Mouse (Mus musculus): Measurements from ENCODE around the gene Plekhn1. TPM values are rescaled to one million over a fixed set of nuclear protein-coding genes. Genes with fewer than 3 reads are reported as not detected.
A peak's percentile ranks its signal among the peaks of the same experiment; 100 is the strongest.

Plekhn1 gene
- total RNA-seq (2021): 1 to 10 TPM; 5.8 to 7.6 TPM
- long read RNA-seq, experiment 1, transcript Plekhn1-201 (12 exons, 3,014 nt): major isoform, 15 of 38 reads
- long read RNA-seq, experiment 1, partial matches to known transcripts: 11 of 38 reads
- long read RNA-seq, experiment 1, other reads (novel, unspliced or antisense): 12 of 38 reads
- long read RNA-seq, experiment 2, transcript Plekhn1-201 (12 exons, 3,014 nt): major isoform, 13 of 21 reads
- long read RNA-seq, experiment 2, partial matches to known transcripts: 1 of 21 reads
- long read RNA-seq, experiment 2, other reads (novel, unspliced or antisense): 7 of 21 reads

GRCm38 (mm10) chr4:156234701-156235213 lies at the start of gene Plekhn1:
Gene Plekhn1 (minus strand): TSS chr4:156234857.
- intact Hi-C loops (cut with DNase I): loop anchor here (2.0 kb wide), 1 partner anchor 32 kb away; the partner anchor contains the start of gene AW011738
- no peak for TF ChIP-seq CTCF (IDR thresholded peaks at IDR 0.05)
- peak within 1 kb of the TSS; percentile 92 for H3K4me3 ChIP-seq
- DNase-seq: peak; percentile 88
- peak within 1 kb of the TSS; percentile 90 for H3K27ac ChIP-seq

GRCm38 (mm10) chr4:156255078-156255839 lies 20.6 kb upstream of the Plekhn1 start, which contains the start of gene Samd11:
Gene Samd11 (minus strand): TSS chr4:156255657.
- intact Hi-C loops (cut with DNase I): no loop called here
- Histone ChIP-seq H3K4me3 (peak within 1 kb of the TSS; percentile 48), H3K27ac (no peak within 1 kb of the TSS)
- no peak for TF ChIP-seq CTCF (IDR thresholded peaks at IDR 0.05)
- no peak for DNase-seq

DNA sequence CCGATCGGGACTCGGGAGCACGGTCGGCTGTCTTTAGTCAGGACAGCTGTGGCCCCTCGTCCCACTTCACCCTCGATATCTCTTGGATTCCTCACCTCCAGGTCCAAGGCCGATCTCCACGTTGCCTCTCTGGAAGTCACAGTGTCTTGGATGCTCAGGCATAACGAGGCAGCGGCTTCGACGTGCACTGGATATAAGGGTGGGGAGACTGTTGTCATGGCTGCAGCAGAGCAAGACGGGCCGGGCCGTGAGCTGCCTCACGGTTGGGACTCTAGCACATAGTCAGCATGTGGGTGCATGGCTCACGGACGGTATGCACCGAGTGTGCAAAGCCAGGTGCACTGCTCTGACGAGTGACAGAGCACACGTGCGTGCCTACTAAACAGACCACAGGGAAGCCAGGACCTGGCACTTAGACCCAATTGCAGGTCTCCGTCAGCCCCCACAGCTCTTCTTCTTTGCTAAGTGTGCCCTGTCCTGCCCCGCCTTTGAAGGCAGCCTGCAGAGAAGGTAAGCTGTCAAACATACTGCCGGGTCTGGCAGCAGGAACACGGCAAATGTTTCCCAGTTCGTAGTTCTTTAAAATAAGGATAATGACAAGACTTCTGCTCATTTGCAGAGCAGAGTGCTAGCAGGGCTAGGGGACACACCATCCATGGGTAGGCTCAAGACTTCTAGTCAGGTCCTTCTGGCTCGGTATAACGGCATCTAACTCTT lies 19.9 kb upstream of the Plekhn1 start:
- intact Hi-C loops (cut with DNase I): no loop called here
- peak overlapping the region; percentile 48 for H3K4me3 ChIP-seq
- H3K27ac ChIP-seq: no peak overlapping the region
- DNase-seq: no peak
- no peak for TF ChIP-seq CTCF (IDR thresholded peaks at IDR 0.05)

GRCm38 (mm10) chr4:156253043-156253442 lies 18.4 kb upstream of the Plekhn1 start:
- intact Hi-C loops (cut with DNase I): no loop called here
- Histone ChIP-seq H3K4me3 (no peak overlapping the region), H3K27ac (no peak overlapping the region)
- DNase-seq: no peak
- TF ChIP-seq CTCF (IDR thresholded peaks at IDR 0.05): no peak

GRCm38 (mm10) chr4:156252619-156253018 lies 18.0 kb upstream of the Plekhn1 start:
- no peak overlapping the region for H3K27ac ChIP-seq
- no peak for DNase-seq
- no peak overlapping the region for H3K4me3 ChIP-seq
- intact Hi-C loops (cut with DNase I): no loop called here
- TF ChIP-seq CTCF (IDR thresholded peaks at IDR 0.05): no peak

- H3K27ac ChIP-seq: no peak overlapping the region
- H3K4me3 ChIP-seq: no peak overlapping the region
Measured at GRCm38 (mm10) chr4:156252140-156252539, 17.5 kb upstream of the Plekhn1 start.

DNA sequence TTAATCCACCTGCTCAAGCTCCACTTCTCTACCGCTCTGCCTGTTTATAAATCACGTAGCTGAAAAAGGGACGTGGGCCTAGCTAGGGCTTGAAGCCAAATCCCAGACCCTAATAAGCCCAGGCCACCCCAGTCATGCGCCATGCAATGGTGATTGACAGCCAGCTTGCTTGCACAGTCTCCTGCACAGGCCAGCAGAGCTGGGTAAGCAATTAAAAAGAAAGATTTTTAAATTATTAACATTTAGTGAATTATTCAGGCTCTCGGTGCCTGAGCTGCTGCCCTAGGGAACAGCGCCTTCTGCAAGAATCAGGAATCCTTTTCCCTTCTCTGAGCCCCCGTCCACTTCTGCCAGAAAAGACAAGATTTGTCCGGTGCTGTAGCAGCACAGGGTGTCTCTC lies 16.4 kb upstream of the Plekhn1 start:
- Histone ChIP-seq H3K27ac (no peak overlapping the region), H3K4me3 (no peak overlapping the region)
- no peak for TF ChIP-seq CTCF (IDR thresholded peaks at IDR 0.05)
- intact Hi-C loops (cut with DNase I): no loop called here
- DNase-seq: no peak

More at GRCm38 (mm10) chr4:156252140-156252539, 17.5 kb upstream of the Plekhn1 start:
- TF ChIP-seq CTCF (IDR thresholded peaks at IDR 0.05): no peak
- DNase-seq: no peak
- intact Hi-C loops (cut with DNase I): no loop called here

GRCm38 (mm10) chr4:156249567-156249966 lies 14.9 kb upstream of the Plekhn1 start:
- intact Hi-C loops (cut with DNase I): no loop called here

GRCm38 (mm10) chr4:156236651-156237447 lies 2.2 kb upstream of the Plekhn1 start:
- no peak for DNase-seq
- H3K27ac ChIP-seq: no peak overlapping the region
- peak overlapping the region; percentile 92 for H3K4me3 ChIP-seq
- intact Hi-C loops (cut with DNase I): no loop called here
- no peak for TF ChIP-seq CTCF (IDR thresholded peaks at IDR 0.05)

More at GRCm38 (mm10) chr4:156249567-156249966, 14.9 kb upstream of the Plekhn1 start:
- H3K27ac ChIP-seq: no peak overlapping the region
- no peak for DNase-seq
- no peak for TF ChIP-seq CTCF (IDR thresholded peaks at IDR 0.05)
- H3K4me3 ChIP-seq: no peak overlapping the region

- peak within 1 kb of the TSS; percentile 92 for H3K4me3 ChIP-seq
- DNase-seq: peak; percentile 96
- peak within 1 kb of the TSS; percentile 90 for H3K27ac ChIP-seq
- TF ChIP-seq CTCF (IDR thresholded peaks at IDR 0.05): no peak
- intact Hi-C loops (cut with DNase I): loop anchor here (2.0 kb wide), 1 partner anchor 33 kb away; the partner anchor contains the start of gene AW011738
Measured at GRCm38 (mm10) chr4:156235808-156236533, 1.3 kb upstream of the Plekhn1 start, which contains the start of gene Noc2l. Gene Noc2l (plus strand): TSS chr4:156236010.

DNA sequence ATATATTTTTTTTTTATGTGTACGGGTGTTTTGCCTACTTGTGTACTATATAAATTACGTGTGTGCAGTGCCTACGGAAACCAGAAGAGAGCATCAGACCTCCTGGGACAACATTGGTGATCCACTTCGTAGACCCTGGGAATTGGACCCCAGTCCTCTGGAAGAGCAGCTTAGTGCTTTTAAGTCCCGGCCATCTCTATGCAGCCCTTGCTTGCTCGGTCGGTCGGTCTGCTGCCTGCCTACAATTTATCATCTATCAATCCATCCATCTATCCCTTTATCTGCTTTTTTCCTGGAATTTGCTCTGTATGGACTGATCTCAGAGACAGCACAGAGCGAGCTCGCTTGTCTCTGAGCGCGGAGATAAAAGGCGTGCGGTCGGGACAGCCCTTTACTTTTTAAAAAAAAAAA lies 708 bp upstream of the Plekhn1 start:
- Histone ChIP-seq H3K27ac (peak overlapping the region; percentile 87), H3K4me3 (peak overlapping the region; percentile 92)
- intact Hi-C loops (cut with DNase I): loop anchor here (2.0 kb wide), 1 partner anchor 33 kb away; the partner anchor contains the start of gene AW011738
- no peak for DNase-seq
- TF ChIP-seq CTCF (IDR thresholded peaks at IDR 0.05): peak; percentile 22; the same call in 1 of the 2 replicates

Measured in gastrocnemius, adult 2 months (tissue).